Mouse (Mus musculus): ENCODE measurements around the gene Hrh1. TPM values are rescaled to one million over a fixed set of nuclear protein-coding genes. Genes with fewer than 3 reads are reported as not detected.

Gene Hrh1
- polyA plus RNA-seq, 1 experiment from 2014 or later: 0.30 TPM

- Histone ChIP-seq H3K27me3 (replicated peaks; ENCODE audit: low read depth, poor library complexity, severe bottlenecking) (peaks cover 16% of the 10 kb centered on the region), H3K4me3 (no peak overlapping the region), H3K4me1 (peaks cover 16% of the 10 kb centered on the region), H3K27ac (replicated peaks) (no peak overlapping the region), H3K9me3 (no peaks in the 10 kb centered on the region), H3K36me3 (replicated peaks) (no peaks in the 10 kb centered on the region)
- peak; percentile 30 for DNase-seq (ENCODE audit: low spot score)
- WGBS: 53% methylated on average over 17 of the region's 17 CpGs
Measured at GRCm38 (mm10) chr6:114408278-114408677, 10.5 kb downstream of the Hrh1 start.

DNA sequence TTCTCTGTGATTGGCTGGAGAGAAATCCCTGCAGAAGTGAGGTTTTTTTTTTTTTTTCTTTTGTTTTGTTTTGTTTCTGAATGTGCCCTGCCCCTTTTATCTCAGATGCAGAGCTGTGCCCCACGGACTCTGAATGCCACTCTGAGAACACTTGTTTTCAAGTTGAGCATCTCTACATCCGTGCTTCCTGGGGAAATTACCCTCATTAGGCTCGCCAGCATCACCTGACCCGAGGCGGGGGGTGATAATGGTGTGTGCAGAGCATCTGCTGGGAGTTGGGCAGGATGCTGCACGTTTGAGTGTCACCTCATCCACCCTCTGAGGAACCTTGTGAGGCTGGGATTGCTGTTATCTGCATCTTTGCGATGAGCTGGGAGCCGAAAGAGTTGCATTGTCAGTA is 14.2 kb downstream of the Hrh1 start:
- H3K36me3 ChIP-seq (replicated peaks): no peaks in the 10 kb centered on the region
- H3K4me3 ChIP-seq: no peak overlapping the region
- peaks cover 11% of the 10 kb centered on the region for H3K27me3 ChIP-seq (replicated peaks; ENCODE audit: low read depth, poor library complexity, severe bottlenecking)
- DNase-seq (ENCODE audit: low spot score): no peak
- no peak overlapping the region for H3K27ac ChIP-seq (replicated peaks)
- WGBS: 59% methylated on average over 8 of the region's 8 CpGs
- H3K9me3 ChIP-seq: no peaks in the 10 kb centered on the region
- H3K4me1 ChIP-seq: 0 out of 2 replicates have a peak, but pooled peaks cover 7% of the 10 kb centered on the region

DNA sequence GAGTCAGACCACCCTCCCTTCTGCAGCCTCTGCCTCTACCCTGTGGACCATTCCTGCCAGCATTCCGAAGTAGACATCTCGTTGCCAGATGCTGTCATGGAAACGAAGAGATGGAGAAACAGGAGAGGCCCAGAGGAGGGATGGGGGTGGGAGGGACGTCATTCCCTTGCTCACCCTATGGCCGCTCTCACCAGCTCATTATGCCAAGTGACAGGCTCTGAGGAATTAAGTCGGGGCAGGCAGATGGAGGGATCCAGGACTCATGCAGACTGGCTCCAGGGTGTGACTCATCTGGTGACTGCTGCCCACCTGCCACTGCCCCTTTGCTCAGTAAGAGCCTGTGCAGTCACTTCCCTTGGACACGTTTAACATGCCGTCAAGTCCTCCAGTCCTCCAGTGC is 16.8 kb downstream of the Hrh1 start:
- Histone ChIP-seq H3K27ac (replicated peaks) (no peak overlapping the region), H3K36me3 (replicated peaks) (no peaks in the 10 kb centered on the region)
- WGBS: 71% methylated on average over 8 of the region's 8 CpGs

GRCm38 (mm10) chr6:114418037-114418436 is 20.3 kb downstream of the Hrh1 start:
- Histone ChIP-seq H3K36me3 (replicated peaks) (no peaks in the 10 kb centered on the region), H3K27ac (replicated peaks) (no peak overlapping the region), H3K27me3 (replicated peaks; ENCODE audit: low read depth, poor library complexity, severe bottlenecking) (no peaks in the 10 kb centered on the region; the same call in 1 of the 2 replicates), H3K4me3 (no peak overlapping the region), H3K9me3 (no peaks in the 10 kb centered on the region), H3K4me1 (no peaks in the 10 kb centered on the region)
- no peak for DNase-seq (ENCODE audit: low spot score)
- 80% methylated on average over 2 of the region's 2 CpGs for WGBS

More for the DNA sequence above, 16.8 kb downstream of the Hrh1 start:
- Histone ChIP-seq H3K27me3 (replicated peaks; ENCODE audit: low read depth, poor library complexity, severe bottlenecking) (no peaks in the 10 kb centered on the region; the same call in 1 of the 2 replicates), H3K4me3 (no peak overlapping the region), H3K4me1 (0 out of 2 replicates have a peak, but pooled peaks cover 3% of the 10 kb centered on the region), H3K9me3 (no peaks in the 10 kb centered on the region)
- no peak for DNase-seq (ENCODE audit: low spot score)

DNA sequence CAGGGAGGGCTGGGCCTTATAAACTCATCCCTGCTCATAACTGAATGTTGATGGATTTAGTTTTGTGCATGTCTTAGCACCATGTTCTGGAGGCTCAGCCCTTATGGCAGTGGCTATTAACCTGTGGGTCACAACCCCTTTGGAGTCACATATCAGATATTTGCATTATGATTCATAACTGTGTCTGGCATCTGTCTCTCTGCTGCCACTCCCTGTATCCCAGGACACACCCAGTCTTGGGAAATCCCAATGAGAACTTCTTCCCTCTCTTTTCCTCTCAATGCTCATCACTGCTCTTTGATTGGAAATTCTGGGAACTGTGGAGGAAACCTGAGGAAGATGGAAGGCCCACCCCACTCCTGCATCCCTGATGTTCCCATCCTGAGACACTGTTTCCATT is 23.3 kb downstream of the Hrh1 start:
- Histone ChIP-seq H3K4me3 (no peak overlapping the region), H3K27ac (replicated peaks) (no peak overlapping the region), H3K9me3 (no peaks in the 10 kb centered on the region), H3K27me3 (replicated peaks; ENCODE audit: low read depth, poor library complexity, severe bottlenecking) (peaks cover 4% of the 10 kb centered on the region; the same call in 1 of the 2 replicates), H3K36me3 (replicated peaks) (no peaks in the 10 kb centered on the region), H3K4me1 (peaks cover 3% of the 10 kb centered on the region; the same call in 1 of the 2 replicates)
- no peak for DNase-seq (ENCODE audit: low spot score)

DNA sequence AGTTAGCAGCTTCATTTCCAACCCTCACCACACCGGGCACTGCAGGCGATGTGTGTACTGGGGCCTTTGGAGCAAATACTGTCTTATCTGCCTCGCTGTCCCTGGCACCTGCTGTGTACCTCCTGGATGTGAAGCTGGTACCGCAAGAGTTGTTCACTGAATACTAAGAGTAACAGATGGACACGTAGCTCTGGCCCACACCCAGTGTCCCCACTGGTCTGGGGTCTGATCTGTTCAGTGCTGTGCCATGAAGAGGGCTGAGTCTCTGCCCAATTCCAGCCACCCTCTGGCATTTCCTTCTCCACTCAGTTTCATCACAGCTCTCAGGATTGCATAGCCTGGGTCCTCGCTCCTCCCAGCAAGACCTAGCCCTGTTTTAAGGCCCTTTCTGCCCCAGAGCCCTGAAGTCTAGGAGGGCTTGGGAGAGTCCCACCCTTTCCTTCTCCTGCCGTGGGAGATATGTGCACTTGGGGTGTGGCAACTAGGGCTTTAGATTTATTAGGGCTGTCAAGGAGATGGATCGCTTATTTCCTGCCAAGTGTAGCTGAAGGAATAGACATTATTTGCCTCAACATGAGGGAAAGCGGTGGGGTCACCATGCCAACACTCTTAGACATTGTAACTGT is 25.4 kb downstream of the Hrh1 start:
- no peak overlapping the region for H3K4me3 ChIP-seq
- H3K4me1 ChIP-seq: peaks cover 3% of the 10 kb centered on the region; the same call in 1 of the 2 replicates
- DNase-seq (ENCODE audit: low spot score): no peak
- H3K9me3 ChIP-seq: no peaks in the 10 kb centered on the region
- 86% methylated on average over 9 of the region's 9 CpGs for WGBS
- no peaks in the 10 kb centered on the region for H3K36me3 ChIP-seq (replicated peaks)
- peaks cover 4% of the 10 kb centered on the region; the same call in 1 of the 2 replicates for H3K27me3 ChIP-seq (replicated peaks; ENCODE audit: low read depth, poor library complexity, severe bottlenecking)
- H3K27ac ChIP-seq (replicated peaks): no peak overlapping the region

DNA sequence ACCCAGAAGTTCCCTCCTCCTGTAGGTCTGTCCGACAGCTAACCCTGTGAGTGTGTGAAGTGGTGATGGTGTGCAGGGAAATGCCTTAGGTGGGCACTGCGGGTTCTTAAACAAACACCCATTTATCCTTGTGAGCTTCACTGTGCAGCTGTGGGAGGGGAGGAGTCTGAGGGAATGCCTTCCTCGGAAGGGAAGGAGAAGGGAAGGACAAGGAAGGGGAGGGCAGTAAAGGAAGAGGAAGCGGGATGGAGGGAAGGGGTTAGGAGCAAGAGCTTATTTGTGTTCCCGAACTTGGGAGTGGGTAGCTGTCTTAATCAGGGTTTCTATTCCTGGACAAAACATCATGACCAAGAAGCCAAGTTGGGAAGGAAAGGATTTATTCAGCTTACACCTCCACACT is 27.6 kb downstream of the Hrh1 start:
- 44% methylated on average over 5 of the region's 5 CpGs for WGBS
- no peaks in the 10 kb centered on the region for H3K9me3 ChIP-seq

DNA sequence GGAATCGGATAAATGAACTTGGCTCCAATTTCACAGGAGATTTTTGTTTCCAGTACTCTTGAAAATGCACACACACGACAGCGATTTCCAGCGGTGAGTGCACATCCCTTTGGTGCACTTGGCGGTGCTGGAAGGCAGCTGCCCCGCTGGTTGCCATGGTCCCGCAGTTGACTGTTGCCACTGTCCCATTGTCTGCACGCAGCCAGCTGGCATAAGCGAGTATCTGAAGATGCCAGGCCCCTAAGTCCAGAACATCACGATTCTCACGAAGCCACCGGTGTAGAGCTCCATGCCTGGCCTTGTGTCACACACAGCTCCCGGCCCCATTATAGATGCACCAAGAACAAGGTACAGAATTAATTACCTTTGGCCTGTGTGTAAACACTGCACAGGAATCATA is 29.9 kb downstream of the Hrh1 start:
- no peak overlapping the region for H3K4me3 ChIP-seq
- no peak for DNase-seq (ENCODE audit: low spot score)
- H3K27me3 ChIP-seq (replicated peaks; ENCODE audit: low read depth, poor library complexity, severe bottlenecking): peaks cover 4% of the 10 kb centered on the region; the same call in 1 of the 2 replicates
- WGBS: 92% methylated on average over 13 of the region's 13 CpGs
- no peaks in the 10 kb centered on the region for H3K36me3 ChIP-seq (replicated peaks)
- H3K4me1 ChIP-seq: peaks cover 9% of the 10 kb centered on the region
- no peaks in the 10 kb centered on the region for H3K9me3 ChIP-seq
- no peak overlapping the region for H3K27ac ChIP-seq (replicated peaks)

More for the DNA sequence above, 27.6 kb downstream of the Hrh1 start:
- no peak overlapping the region for H3K27ac ChIP-seq (replicated peaks)
- peaks cover 4% of the 10 kb centered on the region; the same call in 1 of the 2 replicates for H3K27me3 ChIP-seq (replicated peaks; ENCODE audit: low read depth, poor library complexity, severe bottlenecking)
- H3K36me3 ChIP-seq (replicated peaks): no peaks in the 10 kb centered on the region
- H3K4me3 ChIP-seq: no peak overlapping the region
- peaks cover 4% of the 10 kb centered on the region; the same call in 1 of the 2 replicates for H3K4me1 ChIP-seq
- DNase-seq (ENCODE audit: low spot score): no peak

DNA sequence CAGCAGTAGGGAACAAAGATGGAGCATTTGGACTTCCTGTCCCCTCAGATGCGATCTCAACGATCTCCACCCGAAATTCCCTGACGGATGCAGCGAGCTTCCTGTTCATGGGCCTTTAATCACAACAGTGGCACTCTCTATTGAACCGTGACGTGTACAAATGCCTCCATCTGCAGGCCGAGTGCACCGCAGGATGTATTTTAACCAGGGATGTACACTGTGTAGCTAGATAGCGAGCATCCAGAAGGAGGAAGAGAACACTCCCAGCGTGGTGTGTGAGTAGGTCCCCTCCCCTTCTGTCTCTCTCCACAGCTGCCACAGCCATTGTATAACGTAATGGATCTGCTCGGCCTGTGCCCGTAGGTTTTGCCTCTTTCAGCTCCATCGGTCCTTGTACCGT is 31.1 kb downstream of the Hrh1 start:
- no peak overlapping the region for H3K27ac ChIP-seq (replicated peaks)
- 76% methylated on average over 16 of the region's 16 CpGs for WGBS

DNA sequence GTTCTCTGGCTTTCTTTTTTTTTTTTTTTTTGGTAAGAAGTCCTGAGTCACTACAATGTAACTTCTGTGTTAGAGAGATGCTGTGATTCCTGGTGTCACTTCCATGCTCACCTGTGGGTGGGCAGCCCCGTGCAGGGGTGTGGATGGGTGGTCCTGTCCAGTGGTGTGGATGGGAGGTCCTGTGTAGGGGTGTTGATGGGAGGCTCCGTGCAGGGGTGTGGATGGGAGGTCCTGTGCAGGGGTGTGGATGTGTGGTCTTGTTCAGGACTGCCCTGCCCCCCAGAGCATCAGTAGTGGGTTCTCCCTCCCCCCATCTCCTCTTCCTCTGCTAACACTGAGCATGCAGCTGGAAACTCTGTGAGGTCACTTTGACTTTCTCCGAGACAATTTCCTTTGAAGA is 34.9 kb downstream of the Hrh1 start:
- Histone ChIP-seq H3K9me3 (no peaks in the 10 kb centered on the region), H3K27me3 (replicated peaks; ENCODE audit: low read depth, poor library complexity, severe bottlenecking) (no peaks in the 10 kb centered on the region; the same call in 1 of the 2 replicates), H3K4me3 (no peak overlapping the region), H3K36me3 (replicated peaks) (no peaks in the 10 kb centered on the region), H3K27ac (replicated peaks) (peak overlapping the region; percentile 10; the same call in 1 of the 2 replicates), H3K4me1 (peaks cover 22% of the 10 kb centered on the region)
- peak; percentile 13 for DNase-seq (ENCODE audit: low spot score)
- 47% methylated on average over 3 of the region's 3 CpGs for WGBS

More for the DNA sequence above, 31.1 kb downstream of the Hrh1 start:
- no peak for DNase-seq (ENCODE audit: low spot score)
- H3K4me1 ChIP-seq: peaks cover 21% of the 10 kb centered on the region
- no peak overlapping the region for H3K4me3 ChIP-seq
- H3K27me3 ChIP-seq (replicated peaks; ENCODE audit: low read depth, poor library complexity, severe bottlenecking): peaks cover 2% of the 10 kb centered on the region; the same call in 1 of the 2 replicates
- H3K9me3 ChIP-seq: no peaks in the 10 kb centered on the region
- no peaks in the 10 kb centered on the region for H3K36me3 ChIP-seq (replicated peaks)

DNA sequence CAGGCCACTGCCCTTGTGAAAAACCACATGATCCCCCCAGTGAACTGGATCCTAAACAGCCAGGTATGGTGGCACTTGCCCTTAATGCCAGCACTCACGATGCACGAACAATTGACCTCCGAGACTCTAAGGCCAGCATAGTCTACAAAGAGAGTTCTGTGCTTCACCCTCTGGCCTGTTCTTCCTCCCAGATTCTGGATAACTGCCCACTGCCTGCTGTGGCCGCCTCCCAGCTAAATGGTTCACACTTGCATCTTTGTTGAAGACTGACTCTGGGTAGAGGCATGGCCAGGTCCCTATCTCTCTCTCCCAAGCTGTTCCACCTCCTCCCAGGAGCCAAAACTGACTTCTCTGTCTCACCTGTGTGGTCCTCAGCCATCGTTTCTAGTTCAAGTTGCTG is 36.8 kb downstream of the Hrh1 start:
- no peak for DNase-seq (ENCODE audit: low spot score)
- H3K27me3 ChIP-seq (replicated peaks; ENCODE audit: low read depth, poor library complexity, severe bottlenecking): no peaks in the 10 kb centered on the region; the same call in 1 of the 2 replicates
- H3K27ac ChIP-seq (replicated peaks): no peak overlapping the region
- no peaks in the 10 kb centered on the region for H3K9me3 ChIP-seq
- peaks cover 22% of the 10 kb centered on the region for H3K4me1 ChIP-seq
- H3K36me3 ChIP-seq (replicated peaks): no peaks in the 10 kb centered on the region
- no peak overlapping the region for H3K4me3 ChIP-seq
- WGBS: 80% methylated on average over 5 of the region's 5 CpGs

GRCm38 (mm10) chr6:114440302-114440701 is 42.6 kb downstream of the Hrh1 start:
- H3K27me3 ChIP-seq (replicated peaks; ENCODE audit: low read depth, poor library complexity, severe bottlenecking): no peaks in the 10 kb centered on the region; the same call in 1 of the 2 replicates
- H3K27ac ChIP-seq (replicated peaks): no peak overlapping the region
- no peak overlapping the region for H3K4me3 ChIP-seq
- H3K4me1 ChIP-seq: peaks cover 8% of the 10 kb centered on the region
- DNase-seq (ENCODE audit: low spot score): no peak
- WGBS: 65% methylated on average over 2 of the region's 2 CpGs
- H3K9me3 ChIP-seq: no peaks in the 10 kb centered on the region
- no peaks in the 10 kb centered on the region for H3K36me3 ChIP-seq (replicated peaks)

GRCm38 (mm10) chr6:114440788-114441453 is 43.2 kb downstream of the Hrh1 start:
- no peak overlapping the region for H3K27ac ChIP-seq (replicated peaks)
- peak; percentile 23 for DNase-seq (ENCODE audit: low spot score)
- no peaks in the 10 kb centered on the region for H3K9me3 ChIP-seq
- no peak overlapping the region for H3K4me3 ChIP-seq
- peaks cover 8% of the 10 kb centered on the region for H3K4me1 ChIP-seq
- H3K27me3 ChIP-seq (replicated peaks; ENCODE audit: low read depth, poor library complexity, severe bottlenecking): no peaks in the 10 kb centered on the region
- no peaks in the 10 kb centered on the region for H3K36me3 ChIP-seq (replicated peaks)
- 38% methylated on average over 10 of the region's 10 CpGs for WGBS
